Mouse (Mus musculus) intestine, postnatal 0 days (tissue): ENCODE results near the gene Samd8. TPM values are rescaled to one million over a fixed set of nuclear protein-coding genes. Genes with fewer than 3 reads are reported as not detected.

Experiments
- ATAC-seq: fragments of 200-750 bp; cut with Nextera tagmentation; 2 replicates; pipeline ENCODE4 v1.8.0; 2017; ENCODE audit warnings: mild to moderate bottlenecking, moderate TSS enrichment, moderate library complexity
- H3K27ac ChIP-seq: fragments of 300-500 bp; sonication (generic); 2 replicates; pipeline ENCODE4 v1.5.1; 2014; ENCODE audit warnings: mild to moderate bottlenecking, low read depth, low read length, moderate library complexity
- H3K27me3 ChIP-seq: fragments of 300-500 bp; sonication (generic); replicated peaks from 2 replicates; pipeline ENCODE4 v1.6.1; 2014; ENCODE audit warnings: low read length, mixed read lengths; ENCODE audit not compliant: control insufficient read depth, insufficient read depth
- H3K36me3 ChIP-seq: fragments of 300-500 bp; sonication (generic); 2 replicates; pipeline ENCODE4 v1.6.1; 2014; ENCODE audit warnings: mild to moderate bottlenecking, moderate library complexity; ENCODE audit not compliant: control insufficient read depth, insufficient read depth
- H3K4me1 ChIP-seq: fragments of 300-500 bp; sonication (generic); replicated peaks from 2 replicates; pipeline ENCODE4 v1.6.1; 2014; ENCODE audit warnings: antibody characterized with exemption, low read length, mixed read lengths; ENCODE audit not compliant: control insufficient read depth, insufficient read depth
- H3K4me2 ChIP-seq: fragments of 300-500 bp; sonication (generic); replicated peaks from 2 replicates; pipeline ENCODE4 v1.6.1; 2014; ENCODE audit warnings: low read depth, mild to moderate bottlenecking, moderate library complexity
- H3K4me3 ChIP-seq: fragments of 300-500 bp; sonication (generic); 2 replicates; pipeline ENCODE4 v1.5.1; 2014; ENCODE audit warnings: low read depth, low read length
- H3K9ac ChIP-seq: fragments of 300-500 bp; sonication (generic); 2 replicates; pipeline ENCODE4 v1.6.1; 2014; ENCODE audit warnings: mild to moderate bottlenecking, low read depth, low read length
- H3K9me3 ChIP-seq: fragments of 300-500 bp; sonication (generic); 2 replicates; pipeline ENCODE4 v1.6.1; 2016; ENCODE audit warnings: mixed run types; ENCODE audit not compliant: control insufficient read depth
- CTCF ChIP-seq: sonication (generic); IDR thresholded peaks from 2 replicates; pipeline ENCODE4 v1.5.1; 2016; ENCODE audit warnings: low read depth, mild to moderate bottlenecking, control low read depth, antibody characterized with exemption, moderate library complexity
- WGBS: fragments of 180-500 bp; shearing (Covaris S2); extraction: QIAGEN DNeasy Blood & Tissue Kit; methylation state at CpG from one replicate; pipeline ENCODE4 v1.1.7; 2014; 5-methylcytosine and 5-hydroxymethylcytosine counted together
- polyA plus RNA-seq: library from polyadenylated mRNA; unstranded; fragments of >200 nt; fragmentation: Nextera tagmentation; extraction: Ambion mirVana; gene quantifications from 2 replicates; pipeline ENCODE4 v1.2.1, GENCODE M21; 2015

Gene Samd8
- polyA plus RNA-seq, 1 experiment from 2014 or later = 16.3 TPM

DNA sequence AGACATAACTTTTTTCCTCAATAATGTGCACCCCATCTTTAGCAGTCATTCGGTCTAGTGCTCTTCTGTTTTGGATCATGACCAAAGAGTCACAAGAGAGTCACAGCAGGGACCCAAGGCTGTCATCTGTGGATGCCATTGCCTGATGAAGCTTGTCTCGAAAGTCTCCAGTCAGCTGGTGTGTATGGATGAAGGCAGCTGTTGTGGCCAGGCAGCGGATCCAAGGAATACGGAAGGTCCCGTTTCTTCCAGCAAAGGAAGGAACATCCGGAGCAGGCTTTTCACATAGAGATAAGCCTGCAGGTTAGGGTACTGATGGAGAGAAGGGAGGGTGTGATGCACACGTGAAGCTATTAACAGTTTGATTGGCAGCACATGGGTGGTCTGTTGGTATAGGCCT lies 51.3 kb downstream of the Samd8 start:
- H3K4me1 ChIP-seq = peaks cover 4% of the 10 kb centered on the region; the same call in 1 of the 2 replicates
- no peak overlapping the region for H3K4me3 ChIP-seq
- no peak for TF ChIP-seq CTCF
- H3K27me3 ChIP-seq = no peaks in the 10 kb centered on the region
- no peak overlapping the region for H3K9ac ChIP-seq
- H3K9me3 ChIP-seq = no peaks in the 10 kb centered on the region
- no peak overlapping the region for H3K4me2 ChIP-seq
- ATAC-seq = no peak
- peaks cover 11% of the 10 kb centered on the region for H3K36me3 ChIP-seq
- H3K27ac ChIP-seq = no peak overlapping the region
- 82% methylated on average over 7 of the region's 7 CpGs for WGBS

DNA sequence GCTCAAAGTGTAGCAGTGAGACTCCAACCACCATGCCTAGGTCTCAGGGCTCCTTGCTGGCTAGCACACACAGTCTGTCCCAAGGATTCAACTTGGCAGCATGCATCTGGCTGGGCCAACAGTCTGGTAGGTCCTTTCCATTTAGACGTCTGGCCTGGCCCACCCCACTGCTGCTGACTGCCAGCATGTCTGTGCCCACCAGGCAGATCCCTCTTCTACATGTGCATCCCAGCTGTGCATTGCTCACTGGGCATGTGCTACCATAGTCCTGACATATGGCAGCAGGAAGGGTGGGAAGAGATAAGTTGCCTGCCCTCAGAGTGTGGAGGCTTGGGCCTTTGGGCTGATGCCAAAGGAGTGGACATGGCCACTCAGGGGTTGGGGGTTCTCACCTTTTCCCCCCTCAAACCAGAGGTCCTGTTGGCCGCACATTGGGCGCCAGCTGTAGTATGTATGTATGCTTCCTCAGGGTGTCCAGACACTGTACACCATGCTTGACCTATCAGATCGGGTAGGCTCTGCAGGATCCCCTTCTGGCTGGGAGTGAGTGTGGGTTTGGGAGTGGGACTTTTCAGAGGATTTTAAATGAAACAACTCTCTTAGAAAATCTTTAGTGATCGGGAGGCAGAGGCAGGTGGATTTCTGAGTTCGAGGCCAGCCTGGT lies 52.3 kb downstream of the Samd8 start:
- Histone ChIP-seq H3K9ac (no peak overlapping the region), H3K4me3 (no peak overlapping the region), H3K4me1 (peaks cover 4% of the 10 kb centered on the region; the same call in 1 of the 2 replicates), H3K27me3 (no peaks in the 10 kb centered on the region), H3K9me3 (no peaks in the 10 kb centered on the region), H3K27ac (no peak overlapping the region), H3K4me2 (no peak overlapping the region), H3K36me3 (peaks cover 11% of the 10 kb centered on the region; the same call in 1 of the 2 replicates)
- ATAC-seq = no peak
- TF ChIP-seq CTCF = no peak
- 94% methylated on average over 6 of the region's 6 CpGs for WGBS

DNA sequence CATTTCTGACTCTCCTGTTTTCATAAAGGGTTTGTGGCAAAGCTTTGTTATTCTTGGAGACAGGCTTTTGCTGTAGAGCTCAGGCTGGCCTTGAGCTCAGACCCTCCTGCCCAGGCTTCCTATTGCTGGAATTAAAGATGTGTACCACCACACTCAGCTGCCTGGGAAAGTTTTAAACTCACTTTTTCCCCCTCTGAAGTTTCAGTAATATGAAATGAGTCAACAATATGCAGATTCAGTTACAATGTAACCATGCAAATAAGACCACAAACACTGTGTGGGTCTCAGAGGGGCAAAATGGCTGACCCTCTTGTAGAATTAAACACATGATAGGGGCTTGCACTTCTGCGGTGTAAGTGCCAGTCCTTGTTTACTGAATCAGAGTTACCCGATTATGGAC lies 55.9 kb downstream of the Samd8 start:
- no peak overlapping the region for H3K4me2 ChIP-seq
- H3K4me3 ChIP-seq = no peak overlapping the region
- TF ChIP-seq CTCF = no peak
- H3K9me3 ChIP-seq = no peaks in the 10 kb centered on the region
- no peak for ATAC-seq
- H3K36me3 ChIP-seq = no peaks in the 10 kb centered on the region
- 29% methylated on average over 2 of the region's 2 CpGs for WGBS
- no peaks in the 10 kb centered on the region for H3K27me3 ChIP-seq
- no peak overlapping the region for H3K9ac ChIP-seq
- H3K27ac ChIP-seq = peak overlapping the region; percentile 73
- peaks cover 4% of the 10 kb centered on the region; the same call in 1 of the 2 replicates for H3K4me1 ChIP-seq

DNA sequence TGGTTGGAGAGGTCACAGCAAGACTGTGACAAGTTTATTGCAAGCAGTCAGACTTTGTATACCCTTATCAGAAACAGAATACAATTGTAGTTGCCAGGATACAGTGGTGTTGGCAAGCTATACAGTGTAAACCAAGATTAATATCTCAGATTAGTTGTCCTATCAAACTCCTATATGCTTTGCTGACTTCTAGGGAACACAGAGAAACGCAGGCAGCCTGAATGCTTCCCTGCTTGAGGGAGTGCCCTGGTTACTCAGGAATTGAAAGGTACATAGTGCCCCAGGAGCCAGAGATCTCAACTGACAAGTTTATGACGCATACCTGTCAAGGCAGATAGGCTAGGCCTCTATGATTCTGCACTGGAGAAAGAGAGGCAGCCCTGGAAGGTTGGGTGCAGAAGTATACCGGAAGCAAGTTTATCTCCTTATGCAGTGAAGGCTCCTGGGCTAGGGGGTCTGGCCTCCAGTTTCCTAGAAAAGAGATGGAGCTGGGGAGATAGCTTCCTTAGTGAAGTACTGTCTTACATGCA lies 56.4 kb downstream of the Samd8 start:
- peaks cover 4% of the 10 kb centered on the region; the same call in 1 of the 2 replicates for H3K4me1 ChIP-seq
- no peak overlapping the region for H3K4me2 ChIP-seq
- no peak for TF ChIP-seq CTCF
- H3K27ac ChIP-seq = peak overlapping the region; percentile 73
- H3K4me3 ChIP-seq = no peak overlapping the region
- WGBS = 43% methylated on average over 3 of the region's 3 CpGs
- no peak overlapping the region for H3K9ac ChIP-seq
- H3K36me3 ChIP-seq = no peaks in the 10 kb centered on the region
- peak; percentile 91 for ATAC-seq
- H3K27me3 ChIP-seq = no peaks in the 10 kb centered on the region
- H3K9me3 ChIP-seq = no peaks in the 10 kb centered on the region

DNA sequence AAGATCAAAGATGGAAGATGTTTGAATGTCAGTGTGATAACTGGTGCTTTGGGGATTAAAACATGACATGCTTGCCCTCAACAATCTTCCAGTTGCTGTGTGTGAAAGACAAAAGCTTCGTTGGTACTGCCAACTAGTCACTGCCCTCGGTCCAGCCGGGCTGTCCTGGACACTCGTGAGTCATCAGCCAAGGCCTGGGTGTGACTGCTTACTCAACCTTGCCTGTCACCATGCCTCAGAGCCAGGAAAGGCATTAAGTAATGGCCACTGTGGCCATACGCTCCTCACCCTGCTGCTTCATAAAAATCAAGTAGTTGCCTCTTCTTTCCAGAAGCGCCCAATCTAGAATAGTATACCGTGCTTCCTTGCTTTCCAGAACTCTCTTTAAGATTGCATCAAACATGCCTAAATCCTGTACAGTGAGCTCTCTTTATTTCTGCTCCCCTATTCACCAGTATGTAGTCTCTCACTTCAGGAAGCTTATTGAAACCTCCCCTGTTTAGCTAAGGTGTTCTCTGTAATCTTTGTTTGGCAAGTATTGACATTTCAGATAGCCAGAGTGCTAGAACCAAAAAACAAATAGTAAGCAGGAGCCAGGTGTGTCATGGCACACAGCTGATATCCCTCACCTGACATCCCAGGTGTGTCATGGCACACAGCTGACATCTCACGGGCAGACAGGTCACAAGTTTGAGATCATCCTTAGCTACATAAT lies 58.0 kb downstream of the Samd8 start:
- H3K4me2 ChIP-seq = no peak overlapping the region
- no peak for TF ChIP-seq CTCF
- ATAC-seq = peak; percentile 50
- H3K27me3 ChIP-seq = no peaks in the 10 kb centered on the region
- H3K4me3 ChIP-seq = no peak overlapping the region
- no peaks in the 10 kb centered on the region for H3K36me3 ChIP-seq
- H3K9me3 ChIP-seq = no peaks in the 10 kb centered on the region
- peaks cover 3% of the 10 kb centered on the region; the same call in 1 of the 2 replicates for H3K4me1 ChIP-seq
- H3K9ac ChIP-seq = no peak overlapping the region
- H3K27ac ChIP-seq = peak overlapping the region; percentile 73
- WGBS = 49% methylated on average over 8 of the region's 8 CpGs

DNA sequence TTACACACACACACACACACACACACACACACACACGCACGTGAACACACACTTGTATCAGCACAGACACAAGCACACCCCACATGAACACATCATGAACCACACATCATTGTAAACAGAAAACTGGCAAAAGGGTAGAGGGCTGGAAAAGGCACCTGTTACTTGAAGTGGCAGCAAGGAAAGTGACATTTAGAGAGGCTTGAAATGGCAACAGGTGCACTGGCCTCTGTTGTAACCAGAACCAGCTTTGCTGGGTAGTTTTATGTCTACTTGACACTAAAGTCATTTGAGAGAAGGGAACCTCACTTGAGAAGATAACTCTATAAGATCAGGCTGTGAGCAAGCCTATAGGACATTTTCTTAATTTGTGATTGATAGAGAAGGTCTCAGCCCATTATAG lies 59.1 kb downstream of the Samd8 start:
- TF ChIP-seq CTCF = no peak
- Histone ChIP-seq H3K4me3 (no peak overlapping the region), H3K9me3 (no peaks in the 10 kb centered on the region), H3K27ac (no peak overlapping the region), H3K4me1 (no peaks in the 10 kb centered on the region; the same call in 1 of the 2 replicates), H3K9ac (no peak overlapping the region), H3K27me3 (no peaks in the 10 kb centered on the region), H3K36me3 (no peaks in the 10 kb centered on the region), H3K4me2 (no peak overlapping the region)
- ATAC-seq = no peak
- WGBS = 90% methylated on average over 2 of the region's 2 CpGs
